Mouse (Mus musculus) frontal cortex, postnatal 10 days (tissue): ENCODE measurements around the gene Cyp2j7.
"Not testable (repeated sequence)": the region's sequence is repeated elsewhere in the genome, so short reads cannot be mapped to it uniquely, and the experiment has no call there.

Experiments
- DNase-seq, 2 experiments: peaks; one replicate each; pipeline ENCODE4 v3.0.0; 2022; ENCODE audit warnings: low spot score in 2 of 2, mixed read lengths in 1 of 2

Gene Cyp2j7

DNA sequence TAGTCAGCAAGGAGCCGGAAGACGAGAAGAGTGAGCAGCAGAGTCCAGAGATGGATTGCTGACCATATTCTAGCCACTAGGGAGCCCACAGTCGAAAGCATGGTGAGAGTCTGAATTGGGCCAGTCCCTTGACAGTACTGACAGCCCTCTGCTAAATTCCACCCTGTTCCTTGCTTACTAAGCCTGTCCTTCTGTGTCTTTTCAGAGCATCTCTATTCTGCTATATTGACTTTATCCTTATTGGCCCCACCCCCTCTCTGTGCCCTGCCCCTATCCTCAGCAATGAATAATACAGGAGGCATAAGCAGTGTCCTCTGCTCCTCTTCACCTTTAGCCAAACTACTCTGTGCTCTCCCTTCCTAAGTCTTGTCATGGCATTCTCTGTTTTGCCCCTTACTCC lies at the start of gene Cyp2j7:
TSS of gene Cyp2j7 (minus strand) at position 101 of the 400 bp plus-strand sequence.
- no peak for DNase-seq

DNA sequence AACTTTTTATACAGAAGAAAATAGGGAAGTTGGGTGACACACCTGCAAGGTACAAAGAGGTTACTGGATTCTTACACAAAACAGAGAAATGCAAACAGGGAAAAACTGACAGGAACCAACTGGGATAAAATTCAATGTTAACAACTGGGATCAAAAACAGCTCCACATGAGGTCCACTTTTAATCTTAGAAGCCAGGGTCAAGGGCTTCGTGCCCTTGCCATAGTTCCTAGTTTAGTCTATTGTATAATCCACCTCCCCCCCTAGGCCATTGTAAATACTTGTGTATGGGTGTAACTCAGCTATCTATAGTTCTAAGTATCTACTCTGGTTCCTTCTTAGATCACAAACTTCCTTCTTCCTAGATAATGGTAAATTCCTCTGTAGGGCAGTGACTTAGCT lies 40.4 kb upstream of the Cyp2j7 start:
- not testable (repeated sequence) for DNase-seq

- DNase-seq, result peak; percentile 14 to 57
These were observed 37.4 kb upstream of the Cyp2j7 start for GRCm38 (mm10) chr4:96273907-96274306.

DNA sequence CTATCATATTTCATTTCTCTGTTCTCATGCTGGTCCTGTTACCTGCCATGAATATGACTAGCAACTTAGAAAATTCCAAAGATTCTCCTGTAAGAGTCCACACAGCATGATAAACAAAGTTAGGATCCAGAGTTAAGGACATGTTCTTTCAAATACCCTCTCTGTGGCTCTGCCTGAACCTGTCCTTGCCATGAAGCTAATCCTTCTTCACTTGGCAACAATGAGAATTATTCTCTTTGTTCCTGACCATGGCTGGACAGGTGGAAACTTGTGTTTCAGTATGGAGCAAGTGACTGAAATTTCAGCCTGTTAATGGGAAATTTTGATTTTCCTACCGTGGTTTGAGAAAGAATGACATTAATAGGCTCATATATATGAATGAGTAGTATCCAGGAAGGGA lies 39.8 kb downstream of the Cyp2j7 start:
- no peak for DNase-seq

- not testable (repeated sequence) for DNase-seq
These were observed 47.1 kb downstream of the Cyp2j7 start for GRCm38 (mm10) chr4:96189321-96189720.

- not testable (repeated sequence) for DNase-seq
These were observed 47.8 kb downstream of the Cyp2j7 start for GRCm38 (mm10) chr4:96188671-96189070.

DNA sequence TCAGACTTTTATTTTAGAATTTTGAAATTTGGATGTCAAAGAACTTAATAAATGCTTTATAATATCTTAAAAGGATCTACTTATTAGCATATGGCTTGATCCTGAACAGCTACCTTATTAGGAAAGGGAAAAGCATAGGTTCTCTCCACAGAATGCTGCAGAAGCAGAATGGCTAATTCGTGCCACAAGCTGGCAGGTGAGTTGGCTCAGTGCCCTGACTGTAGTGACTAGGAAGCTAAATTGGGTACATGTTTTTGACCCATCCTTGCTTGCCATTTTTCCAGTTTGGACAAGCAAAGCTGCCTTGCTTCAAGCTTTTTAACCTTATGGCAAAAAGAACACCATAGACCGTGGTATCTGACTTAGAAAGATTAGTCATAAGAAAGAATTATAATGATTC lies 48.3 kb downstream of the Cyp2j7 start:
- not testable (repeated sequence) for DNase-seq

DNA sequence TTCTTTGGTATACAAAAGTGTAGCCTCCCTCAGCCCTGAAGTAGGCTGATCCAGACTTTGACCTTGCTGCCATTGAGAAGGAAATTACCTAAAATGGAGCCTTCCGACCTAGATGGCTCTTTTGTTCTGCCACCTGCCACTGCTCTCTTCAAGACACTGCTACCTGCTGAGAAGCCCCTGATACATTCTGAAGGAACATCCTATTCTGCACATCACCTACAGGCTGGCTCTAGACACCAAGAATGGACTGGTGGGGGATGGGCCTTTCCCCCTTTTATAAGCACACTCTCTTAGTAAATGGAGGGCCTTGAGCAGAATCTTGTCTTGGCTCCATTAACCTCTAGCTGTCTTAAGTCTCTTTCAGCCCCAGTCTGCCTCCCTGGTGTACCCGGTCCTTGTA lies 51.7 kb downstream of the Cyp2j7 start:
- DNase-seq, result not testable (repeated sequence)

- no peak for DNase-seq
These were observed 73.6 kb downstream of the Cyp2j7 start for GRCm38 (mm10) chr4:96162839-96163238.

DNA sequence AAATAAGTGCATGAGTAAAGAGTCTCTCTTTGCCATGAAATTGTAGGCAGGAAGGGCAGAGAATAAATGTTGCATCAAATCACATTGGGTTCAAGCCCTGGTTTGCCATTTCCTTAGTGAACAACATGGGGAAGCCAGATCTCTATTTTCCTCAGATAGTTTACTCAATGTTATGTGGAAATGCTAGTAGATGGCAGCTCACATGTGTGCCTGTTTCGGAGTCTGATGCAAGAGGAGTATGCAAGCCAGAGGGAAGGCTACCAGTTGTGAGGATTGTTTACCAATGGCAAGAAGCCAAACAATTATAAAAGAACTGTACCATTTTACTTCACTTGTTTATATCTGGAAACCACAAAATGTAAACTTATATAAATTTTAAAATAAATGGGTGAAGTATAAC lies 74.9 kb downstream of the Cyp2j7 start:
- no peak for DNase-seq
